Mouse (Mus musculus) stomach, embryonic 16.5 days (tissue): ENCODE data around the gene Socs7. TPM values are rescaled to one million over a fixed set of nuclear protein-coding genes. Genes with fewer than 3 reads are reported as not detected.

Source experiments
- ATAC-seq: fragments of 200-750 bp; cut with Nextera tagmentation; 2 replicates; pipeline ENCODE4 v1.8.0; 2017; ENCODE audit warnings: moderate number of reproducible peaks, moderate TSS enrichment; ENCODE audit not compliant: insufficient read depth, low FRiP score
- H3K27ac ChIP-seq: fragments of 300-500 bp; sonication (generic); 2 replicates; pipeline ENCODE4 v1.5.1; 2014; ENCODE audit warnings: low read length
- H3K27me3 ChIP-seq: fragments of 300-500 bp; sonication (generic); 2 replicates; pipeline ENCODE4 v1.6.1; 2014; ENCODE audit warnings: low read length, control low read depth, mixed read lengths; ENCODE audit not compliant: control insufficient read depth, insufficient read depth
- H3K36me3 ChIP-seq: fragments of 300-500 bp; sonication (generic); 2 replicates; pipeline ENCODE4 v1.6.1; 2014; ENCODE audit warnings: low read length; ENCODE audit not compliant: control insufficient read depth, insufficient read depth
- H3K4me1 ChIP-seq: fragments of 300-500 bp; sonication (generic); 2 replicates; pipeline ENCODE4 v1.6.1; 2014; ENCODE audit warnings: low read length, control low read depth, mixed read lengths; ENCODE audit not compliant: control insufficient read depth, insufficient read depth
- H3K4me2 ChIP-seq: fragments of 300-500 bp; sonication (generic); 2 replicates; pipeline ENCODE4 v1.6.1; 2014; ENCODE audit warnings: low read depth, low read length, mixed read lengths
- H3K4me3 ChIP-seq: fragments of 300-500 bp; sonication (generic); replicated peaks from 2 replicates; pipeline ENCODE4 v1.5.1; 2014; ENCODE audit warnings: mild to moderate bottlenecking, low read length
- H3K9ac ChIP-seq: fragments of 300-500 bp; sonication (generic); 2 replicates; pipeline ENCODE4 v1.6.1; 2014; ENCODE audit warnings: low read length
- H3K9me3 ChIP-seq: fragments of 300-500 bp; sonication (generic); replicated peaks from 2 replicates; pipeline ENCODE4 v1.6.1; 2016; ENCODE audit warnings: low read length, control low read depth; ENCODE audit not compliant: control insufficient read depth
- WGBS: fragments of 180-500 bp; shearing (Covaris S2); extraction: QIAGEN DNeasy Blood & Tissue Kit; methylation state at CpG from one replicate; pipeline ENCODE4 v1.1.7; 2014; 5-methylcytosine and 5-hydroxymethylcytosine counted together
- polyA plus RNA-seq: library from polyadenylated mRNA; unstranded; fragments of >200 nt; fragmentation: Nextera tagmentation; extraction: Ambion mirVana; gene quantifications from 2 replicates; pipeline ENCODE4 v1.2.1, GENCODE M21; 2015

Socs7 gene
- polyA plus RNA-seq, 1 experiment from 2014 or later: 3.4 TPM

DNA sequence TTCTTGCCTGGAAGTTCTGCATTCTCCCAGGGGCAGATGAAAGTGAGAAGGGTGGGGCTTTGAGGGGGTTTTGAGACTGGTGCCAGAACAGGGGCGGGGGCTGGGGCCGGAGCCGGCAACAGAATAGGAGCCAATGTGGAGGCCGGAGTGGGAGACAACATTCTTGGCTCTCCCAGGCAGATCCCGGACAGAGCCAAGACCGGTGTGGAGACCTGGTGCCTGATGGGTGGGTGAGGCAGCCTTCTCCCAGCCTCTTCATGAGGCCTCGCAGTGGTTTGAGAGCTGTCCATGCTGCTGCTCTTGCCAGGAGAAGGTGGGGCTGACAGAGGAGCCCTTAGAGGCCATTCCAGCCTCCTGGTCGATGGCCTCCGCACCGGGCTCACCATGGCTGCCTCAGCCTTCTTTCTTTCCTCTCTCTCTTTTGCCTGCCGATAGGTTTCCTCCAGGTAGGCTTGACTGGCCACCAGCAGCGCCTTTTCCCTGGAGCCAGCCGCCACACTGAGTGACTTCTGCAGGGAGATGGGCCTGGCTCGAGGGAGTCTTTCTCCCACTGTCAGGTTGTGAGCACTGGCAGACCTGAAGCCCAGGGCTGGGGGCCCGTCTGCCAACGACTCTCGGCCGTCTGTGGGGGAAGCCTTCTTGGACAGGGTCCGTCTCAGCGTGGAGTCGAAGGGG lies 23.9 kb upstream of the Socs7 start:
- Histone ChIP-seq H3K4me1 (peaks cover 17% of the 10 kb centered on the region), H3K4me3 (peak overlapping the region; percentile 2; the same call in 1 of the 2 replicates), H3K27me3 (no peaks in the 10 kb centered on the region), H3K36me3 (no peaks in the 10 kb centered on the region), H3K27ac (peak overlapping the region; percentile 83), H3K9ac (peak overlapping the region; percentile 41; the same call in 1 of the 2 replicates), H3K9me3 (no peaks in the 10 kb centered on the region), H3K4me2 (peak overlapping the region; percentile 34)
- 32% methylated on average over 21 of the region's 21 CpGs for WGBS
- peak; percentile 83; the same call in 1 of the 2 replicates for ATAC-seq

DNA sequence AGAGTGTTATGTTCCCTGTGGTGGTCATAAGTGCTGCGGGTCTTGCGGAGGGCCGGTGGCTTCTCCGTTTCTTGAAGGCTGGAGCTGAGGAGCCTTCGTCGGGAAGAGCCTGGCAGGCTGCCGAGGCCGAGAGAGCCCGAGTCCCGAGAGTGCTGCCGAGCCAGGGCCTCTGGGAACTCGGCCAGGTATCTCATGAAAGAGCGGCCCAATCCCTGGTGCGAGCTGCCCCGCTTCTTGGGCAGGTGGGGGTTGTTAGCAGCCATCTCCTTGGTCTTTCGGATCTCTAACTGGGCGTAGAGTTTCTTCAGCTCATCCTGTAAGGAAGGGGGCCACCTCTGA lies 23.4 kb upstream of the Socs7 start:
- no peaks in the 10 kb centered on the region for H3K27me3 ChIP-seq
- peak; percentile 42; the same call in 1 of the 2 replicates for ATAC-seq
- H3K4me1 ChIP-seq: peaks cover 21% of the 10 kb centered on the region
- peak overlapping the region; percentile 2; the same call in 1 of the 2 replicates for H3K4me3 ChIP-seq
- peak overlapping the region; percentile 41; the same call in 1 of the 2 replicates for H3K9ac ChIP-seq
- peak overlapping the region; percentile 34 for H3K4me2 ChIP-seq
- H3K36me3 ChIP-seq: no peaks in the 10 kb centered on the region
- peak overlapping the region; percentile 83 for H3K27ac ChIP-seq
- no peaks in the 10 kb centered on the region for H3K9me3 ChIP-seq
- WGBS: 27% methylated on average over 17 of the region's 17 CpGs

DNA sequence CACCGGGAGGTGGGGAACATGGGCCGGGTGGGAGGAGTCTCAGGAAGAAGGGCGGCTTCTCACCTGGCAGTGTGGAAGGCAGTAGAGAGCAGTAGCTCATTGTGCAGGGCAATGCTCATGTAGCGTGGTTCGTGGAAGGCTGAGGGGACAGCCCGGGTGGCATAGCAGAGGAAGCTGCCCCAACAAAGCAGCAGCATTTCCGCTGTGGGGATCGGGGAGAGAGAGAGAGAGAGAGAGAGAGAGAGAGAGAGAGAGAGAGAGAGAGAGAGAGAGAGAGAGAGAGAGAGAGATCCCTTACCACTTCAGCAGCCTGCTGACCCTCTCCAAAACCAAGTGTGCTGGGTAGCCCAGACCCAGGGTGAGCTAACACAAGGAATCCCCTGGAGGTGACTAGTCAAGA lies 19.2 kb upstream of the Socs7 start:
- Histone ChIP-seq H3K4me2 (no peak overlapping the region), H3K27me3 (no peaks in the 10 kb centered on the region), H3K9ac (no peak overlapping the region), H3K9me3 (no peaks in the 10 kb centered on the region), H3K4me3 (no peak overlapping the region), H3K27ac (no peak overlapping the region), H3K36me3 (no peaks in the 10 kb centered on the region), H3K4me1 (peaks cover 17% of the 10 kb centered on the region)
- 31% methylated on average over 8 of the region's 8 CpGs for WGBS
- ATAC-seq: no peak

DNA sequence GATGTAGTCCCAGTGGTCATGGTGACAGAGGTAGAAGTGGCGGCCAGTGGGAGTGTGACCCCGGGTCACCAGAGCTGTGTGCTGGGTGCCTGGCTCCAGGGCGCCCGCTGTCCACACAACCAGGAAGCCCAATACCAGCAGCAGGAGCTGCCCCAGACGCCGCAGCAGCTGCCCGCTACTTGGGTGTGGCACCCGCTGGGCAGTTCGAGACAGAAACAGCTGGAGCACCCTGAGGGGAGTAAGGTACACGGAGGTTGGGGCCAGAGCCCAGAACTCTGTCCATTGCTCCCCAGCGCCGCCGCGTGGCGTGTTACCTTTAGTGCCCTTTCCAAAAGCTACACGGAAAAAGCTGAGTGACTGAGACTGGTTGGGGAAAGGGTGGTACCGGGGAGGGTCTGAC lies 18.7 kb upstream of the Socs7 start:
- Histone ChIP-seq H3K4me1 (peaks cover 12% of the 10 kb centered on the region), H3K9ac (peak overlapping the region; percentile 36; the same call in 1 of the 2 replicates), H3K27ac (no peak overlapping the region), H3K27me3 (no peaks in the 10 kb centered on the region), H3K4me3 (no peak overlapping the region), H3K4me2 (0 out of 2 replicates have a peak overlapping the region, but pooled peaks have one; percentile 19), H3K9me3 (no peaks in the 10 kb centered on the region), H3K36me3 (no peaks in the 10 kb centered on the region)
- 22% methylated on average over 17 of the region's 17 CpGs for WGBS
- peak; percentile 42; the same call in 1 of the 2 replicates for ATAC-seq

DNA sequence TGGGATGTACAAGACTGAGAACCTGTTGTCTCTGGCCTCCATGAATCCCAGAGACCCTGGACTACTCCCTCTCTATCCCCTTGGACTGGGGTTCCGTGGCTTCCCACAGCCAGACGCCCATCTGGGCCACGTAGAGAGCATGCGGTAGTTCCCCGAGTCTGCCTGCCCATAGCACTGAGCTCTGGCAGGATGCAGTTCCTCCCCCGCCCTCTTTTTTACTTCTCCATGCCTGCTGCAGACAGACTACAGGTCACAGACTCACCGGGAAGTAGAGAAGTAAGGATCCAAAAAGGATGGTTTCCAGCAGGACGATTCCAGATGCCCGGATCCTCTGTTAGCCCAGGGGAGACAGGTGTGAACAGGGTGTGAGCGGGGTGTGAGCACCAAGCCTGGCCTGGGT lies 16.9 kb upstream of the Socs7 start:
- Histone ChIP-seq H3K4me2 (no peak overlapping the region), H3K9ac (no peak overlapping the region), H3K36me3 (no peaks in the 10 kb centered on the region), H3K4me3 (no peak overlapping the region), H3K27ac (no peak overlapping the region), H3K9me3 (no peaks in the 10 kb centered on the region), H3K27me3 (no peaks in the 10 kb centered on the region), H3K4me1 (peaks cover 16% of the 10 kb centered on the region)
- WGBS: 52% methylated on average over 10 of the region's 10 CpGs
- no peak for ATAC-seq

DNA sequence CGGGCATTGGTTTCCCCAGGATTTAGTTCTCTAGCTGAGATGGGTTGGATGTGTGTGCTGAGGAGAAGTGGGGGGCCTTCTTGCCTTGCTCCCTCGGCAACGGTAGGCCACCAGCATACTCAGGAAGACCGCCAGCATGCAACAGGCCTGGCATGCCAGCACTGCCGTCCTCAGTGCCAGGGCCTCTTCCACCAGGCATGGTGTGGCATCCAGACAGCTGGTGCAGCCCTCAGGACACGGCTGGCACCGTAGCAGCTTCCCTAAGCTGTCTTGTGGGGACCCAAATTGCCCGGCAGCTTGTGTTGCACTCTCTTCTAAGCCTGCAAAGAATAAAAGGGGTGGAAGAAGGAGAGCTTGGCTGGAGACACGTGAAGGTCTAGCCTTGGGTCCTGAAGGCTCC lies 16.0 kb upstream of the Socs7 start:
- WGBS: 84% methylated on average over 9 of the region's 9 CpGs
- no peaks in the 10 kb centered on the region for H3K9me3 ChIP-seq
- no peak overlapping the region for H3K9ac ChIP-seq
- no peak overlapping the region for H3K4me2 ChIP-seq
- H3K4me3 ChIP-seq: no peak overlapping the region
- no peaks in the 10 kb centered on the region for H3K36me3 ChIP-seq
- H3K27ac ChIP-seq: no peak overlapping the region
- no peak for ATAC-seq
- no peaks in the 10 kb centered on the region for H3K27me3 ChIP-seq
- H3K4me1 ChIP-seq: peaks cover 17% of the 10 kb centered on the region

DNA sequence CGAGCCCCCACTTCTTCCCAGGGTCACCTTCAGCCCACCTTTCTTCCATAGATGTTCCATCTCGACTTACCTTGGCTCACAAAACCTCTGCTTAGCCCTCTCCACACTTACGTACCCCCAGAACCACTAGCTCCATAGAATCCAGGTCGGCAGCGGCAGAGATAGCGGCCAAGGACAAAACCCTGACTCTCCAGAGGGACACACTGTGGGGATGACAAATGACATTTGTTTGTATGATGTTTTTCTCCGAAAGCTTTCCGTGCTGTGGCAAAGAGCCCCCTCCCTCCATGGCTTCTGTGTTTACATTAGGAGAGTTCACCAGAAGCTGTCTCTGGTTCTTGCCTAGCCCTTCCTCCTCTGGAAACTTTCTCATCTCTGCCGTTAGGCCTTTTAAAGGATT lies 15.1 kb upstream of the Socs7 start:
- 64% methylated on average over 9 of the region's 9 CpGs for WGBS
- ATAC-seq: no peak

DNA sequence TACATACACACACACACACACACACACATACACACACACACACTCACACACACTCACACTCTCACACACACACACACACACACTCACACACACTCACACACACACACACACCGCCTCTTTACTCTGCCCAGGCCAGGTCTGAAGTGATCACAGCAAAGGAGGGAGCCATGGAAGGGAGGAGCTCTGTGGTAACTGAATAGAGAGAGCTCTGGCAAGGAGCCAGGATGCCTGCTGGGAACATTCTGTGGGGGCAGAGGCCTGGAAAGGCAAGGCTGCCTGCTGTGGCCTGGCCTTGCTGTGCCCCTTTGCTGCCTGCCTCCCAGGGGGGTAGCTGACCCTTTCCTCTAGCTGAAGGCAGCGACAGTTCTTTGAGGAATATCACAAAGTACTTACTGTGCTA lies 12.3 kb upstream of the Socs7 start:
- Histone ChIP-seq H3K9me3 (no peaks in the 10 kb centered on the region), H3K4me3 (no peak overlapping the region), H3K27me3 (no peaks in the 10 kb centered on the region), H3K4me2 (no peak overlapping the region), H3K27ac (peak overlapping the region; percentile 53; the same call in 1 of the 2 replicates), H3K9ac (peak overlapping the region; percentile 27; the same call in 1 of the 2 replicates), H3K4me1 (peaks cover 10% of the 10 kb centered on the region), H3K36me3 (no peaks in the 10 kb centered on the region)
- WGBS: 18% methylated on average over 2 of the region's 2 CpGs
- ATAC-seq: peak; percentile 86

More for the DNA sequence above, 15.1 kb upstream of the Socs7 start:
- H3K9ac ChIP-seq: no peak overlapping the region
- H3K27me3 ChIP-seq: no peaks in the 10 kb centered on the region
- H3K36me3 ChIP-seq: no peaks in the 10 kb centered on the region
- H3K9me3 ChIP-seq: no peaks in the 10 kb centered on the region
- no peak overlapping the region for H3K27ac ChIP-seq
- H3K4me2 ChIP-seq: no peak overlapping the region
- H3K4me3 ChIP-seq: no peak overlapping the region
- H3K4me1 ChIP-seq: peaks cover 17% of the 10 kb centered on the region

DNA sequence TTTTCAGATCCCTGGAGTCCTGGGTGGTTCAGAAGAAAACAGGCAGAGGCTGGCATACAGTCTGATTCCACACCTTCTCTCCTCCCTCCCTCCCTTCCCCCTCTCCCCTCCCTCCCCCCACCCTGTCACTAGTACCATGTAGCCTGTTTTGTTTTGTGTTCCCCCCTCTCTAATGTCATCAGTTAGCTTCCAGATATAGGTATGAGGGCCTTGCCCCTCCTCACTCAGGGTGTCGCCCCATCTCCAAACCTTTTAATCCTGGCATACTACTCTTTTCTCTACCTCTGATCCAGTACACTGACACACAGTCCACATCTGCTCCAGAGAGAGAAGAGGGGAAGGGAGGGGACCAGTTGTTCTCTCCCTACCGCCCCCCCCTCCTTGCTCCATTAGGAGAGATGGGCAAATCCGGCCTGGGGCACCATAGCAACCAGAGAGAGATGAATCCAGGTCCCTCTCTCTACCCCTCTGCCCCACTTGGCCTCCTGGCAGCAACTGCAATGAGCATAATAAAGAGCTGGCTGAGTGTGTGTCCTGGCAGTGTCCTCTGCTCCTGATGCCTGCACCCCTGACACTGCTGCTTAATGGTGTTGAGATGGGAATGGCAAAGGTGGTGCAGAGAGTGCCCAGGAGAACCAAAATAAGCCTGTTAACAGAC lies 10.2 kb upstream of the Socs7 start, which contains the start of gene Gpr179:
Gene Gpr179, minus strand, starts transcription at position 51 of the 658 bp plus-strand sequence.
- WGBS: 71% methylated on average over 3 of the region's 3 CpGs
- H3K4me1 ChIP-seq: peaks cover 10% of the 10 kb centered on the region
- ATAC-seq: no peak
- no peak within 1 kb of the TSS for H3K27ac ChIP-seq
- H3K9me3 ChIP-seq: no peaks in the 10 kb centered on the region
- H3K9ac ChIP-seq: no peak within 1 kb of the TSS
- H3K27me3 ChIP-seq: no peaks in the 10 kb centered on the region
- H3K36me3 ChIP-seq: no peaks in the 10 kb centered on the region
- no peak within 1 kb of the TSS for H3K4me3 ChIP-seq
- no peak within 1 kb of the TSS for H3K4me2 ChIP-seq
